Mouse (Mus musculus) gastrocnemius, adult 8-10 months (tissue): ENCODE results near the gene Grrp1. TPM values are rescaled to one million over a fixed set of nuclear protein-coding genes. Genes with fewer than 3 reads are reported as not detected.
"Not testable (repeated sequence)": the region's sequence is repeated elsewhere in the genome, so short reads cannot be mapped to it uniquely, and the experiment has no call there.

Experiments
- DNase-seq, 2 experiments: peaks; one replicate each; pipeline ENCODE4 v3.0.0; 2022; ENCODE audit warnings: low spot score in 2 of 2
- total RNA-seq, 4 experiments: library from RNA; stranded (reverse); gene quantifications; 2 replicates each; pipeline ENCODE4 v1.2.4; 2022

Grrp1 gene
- total RNA-seq, 4 experiments from 2014 or later: 1.7 to 2.5 (median 1.8) TPM

DNA sequence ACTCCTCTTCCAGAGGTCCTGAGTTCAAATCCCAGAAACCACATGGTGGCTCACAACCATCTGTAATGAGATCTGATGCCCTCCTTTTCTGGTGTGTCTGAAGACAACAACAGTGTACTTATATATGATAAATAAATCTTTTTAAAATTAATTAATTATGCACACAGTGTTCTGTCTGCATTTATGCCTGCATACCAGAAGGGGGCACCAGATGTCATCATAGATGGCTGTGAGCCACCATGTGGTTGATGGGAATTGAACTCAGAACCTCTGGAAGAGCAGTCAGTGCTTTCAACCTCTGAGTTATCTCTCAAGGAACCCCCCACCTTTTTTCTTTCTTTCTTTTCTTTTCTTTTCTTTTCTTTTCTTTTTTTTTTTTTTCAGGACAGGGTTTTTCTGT, 15.7 kb upstream of the Grrp1 start:
- DNase-seq: not testable (repeated sequence)

DNA sequence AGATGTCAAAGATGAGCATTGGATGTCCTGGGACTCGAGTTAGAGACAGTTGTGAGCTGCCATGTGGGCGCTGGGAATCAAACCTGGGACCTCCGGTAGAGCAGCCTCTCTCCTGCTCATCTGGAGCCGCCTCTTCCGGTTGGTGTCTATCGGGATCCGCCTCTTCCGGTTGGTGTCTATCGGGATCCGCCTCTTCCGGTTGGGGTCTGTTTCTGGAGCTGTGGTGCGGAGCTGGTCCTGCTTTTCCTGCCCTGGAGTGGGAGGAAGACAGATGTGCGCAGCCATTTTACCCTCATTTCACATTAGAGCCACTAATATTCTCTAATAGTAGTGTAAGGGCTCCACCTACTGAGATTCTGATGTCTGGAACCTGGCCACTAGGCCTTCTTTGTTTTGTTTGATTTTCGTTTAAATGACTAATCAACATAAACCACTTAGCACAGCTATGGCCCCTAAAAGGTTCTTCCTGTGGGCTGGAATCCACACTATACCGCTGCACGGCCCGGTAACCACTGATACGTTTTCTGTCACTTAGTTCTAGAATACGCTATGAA, 14.3 kb upstream of the Grrp1 start:
- no peak for DNase-seq

DNA sequence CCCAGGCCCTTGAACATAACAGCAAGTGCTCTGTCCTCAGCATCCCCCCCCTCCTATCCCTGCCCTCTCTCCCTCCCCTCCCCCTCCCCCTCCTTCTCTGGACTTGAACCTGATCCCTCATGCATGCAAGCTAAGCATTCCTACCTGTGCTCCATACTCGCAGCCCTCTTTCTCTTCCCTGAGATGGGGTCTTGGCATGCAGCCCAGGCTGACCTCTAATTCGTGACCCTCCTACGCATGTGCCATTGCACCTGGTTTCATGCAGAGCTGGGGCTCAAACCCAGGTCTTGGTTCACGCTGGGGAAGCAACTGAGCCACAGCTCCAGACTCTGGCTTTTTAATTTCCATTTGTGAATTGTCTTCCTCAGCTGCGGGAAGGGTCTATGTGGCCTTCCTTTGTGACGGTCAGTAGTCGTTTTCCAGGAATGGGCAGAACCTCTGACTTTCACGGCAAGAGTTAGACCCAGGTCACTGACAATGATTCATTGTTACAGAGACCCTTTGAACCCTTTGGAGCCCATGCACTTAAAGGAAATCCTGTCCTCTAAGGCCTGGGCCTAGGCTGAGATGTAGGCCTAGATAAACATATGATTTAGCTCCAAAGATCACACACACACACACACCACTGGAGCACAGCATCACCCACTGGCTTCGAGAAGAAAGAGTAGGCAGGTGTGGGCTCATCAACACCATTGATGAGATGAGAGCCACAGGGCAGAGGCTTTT, 12.1 kb upstream of the Grrp1 start:
- DNase-seq: no peak

DNA sequence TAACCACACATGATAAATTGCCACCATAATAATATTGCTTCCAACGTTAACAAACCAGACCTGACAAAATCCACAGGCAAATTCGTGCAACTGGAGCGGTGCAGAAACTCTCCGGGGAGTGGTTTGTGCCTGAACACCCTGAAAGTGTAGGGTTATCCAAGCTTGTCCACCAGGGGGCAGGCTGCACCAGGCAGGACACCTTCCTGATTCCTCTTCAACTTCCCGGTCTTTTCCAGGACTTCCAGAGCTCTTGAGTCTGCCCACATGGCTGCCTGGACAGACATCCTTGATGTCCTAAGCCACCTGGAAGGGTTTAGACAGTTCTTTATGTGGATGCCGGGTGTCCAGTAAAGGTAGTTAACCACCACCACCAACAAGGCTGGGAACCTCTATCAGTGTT, 9.3 kb upstream of the Grrp1 start:
- DNase-seq: peak in 1 of 2 experiments; percentile 51

DNA sequence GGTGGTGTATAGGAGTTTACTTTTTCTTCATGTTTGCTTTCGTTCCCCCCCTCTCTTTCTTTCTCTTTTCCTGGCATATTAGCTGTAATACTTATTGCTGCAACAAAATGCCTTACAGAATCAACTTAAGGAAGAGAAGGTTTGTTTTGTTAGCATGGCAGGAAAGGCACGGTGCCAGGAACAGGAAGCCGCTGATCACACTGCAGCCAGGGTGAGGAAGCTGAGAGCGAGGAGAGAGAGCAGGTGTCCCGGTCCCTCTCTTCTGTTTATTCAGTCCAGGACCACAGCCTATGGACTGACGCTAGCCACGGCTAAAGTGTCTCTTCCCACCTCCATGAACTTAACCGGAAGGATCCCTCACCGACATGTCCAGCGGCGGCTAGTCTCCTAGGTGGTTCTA, 4.4 kb upstream of the Grrp1 start:
- no peak for DNase-seq

DNA sequence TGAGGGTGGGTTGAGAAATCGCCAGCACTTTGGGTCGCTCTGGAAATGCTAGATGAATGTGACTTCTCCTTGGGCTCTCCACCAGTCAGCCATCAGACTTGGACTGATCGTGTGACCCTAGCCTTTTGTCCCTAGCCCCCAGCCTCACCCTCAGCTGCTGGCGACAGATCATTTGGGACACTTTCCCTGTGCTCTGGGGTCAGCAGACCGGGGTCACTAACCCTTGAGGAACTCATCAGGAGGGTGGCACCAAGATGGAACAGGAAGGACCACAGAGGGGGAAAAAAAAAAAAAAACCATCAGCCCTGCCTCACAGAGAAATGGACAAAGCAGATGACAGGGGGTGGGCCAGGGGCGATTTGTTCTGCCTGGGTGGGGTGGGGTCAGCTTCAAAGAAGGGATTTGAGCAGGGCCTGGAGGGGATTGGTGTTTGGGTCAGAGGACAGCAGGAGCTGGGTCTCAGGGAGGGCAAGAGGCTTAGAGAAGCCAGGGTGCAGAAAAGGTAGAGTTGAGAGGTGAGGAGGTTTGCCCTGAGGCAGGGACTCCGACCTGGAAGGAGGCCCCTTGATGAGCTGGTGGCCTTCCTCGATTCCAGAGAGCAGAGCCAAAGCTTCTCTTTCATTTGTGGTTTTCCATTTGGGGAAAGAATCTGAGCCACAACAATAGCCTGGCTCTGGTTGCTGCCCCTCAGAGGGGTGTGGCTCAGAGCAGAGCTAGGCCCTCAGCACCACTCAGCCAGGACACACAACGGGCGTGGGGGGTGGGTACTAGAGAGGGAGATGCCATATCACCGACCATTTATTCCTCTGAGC, 3.5 kb upstream of the Grrp1 start:
- no peak for DNase-seq

DNA sequence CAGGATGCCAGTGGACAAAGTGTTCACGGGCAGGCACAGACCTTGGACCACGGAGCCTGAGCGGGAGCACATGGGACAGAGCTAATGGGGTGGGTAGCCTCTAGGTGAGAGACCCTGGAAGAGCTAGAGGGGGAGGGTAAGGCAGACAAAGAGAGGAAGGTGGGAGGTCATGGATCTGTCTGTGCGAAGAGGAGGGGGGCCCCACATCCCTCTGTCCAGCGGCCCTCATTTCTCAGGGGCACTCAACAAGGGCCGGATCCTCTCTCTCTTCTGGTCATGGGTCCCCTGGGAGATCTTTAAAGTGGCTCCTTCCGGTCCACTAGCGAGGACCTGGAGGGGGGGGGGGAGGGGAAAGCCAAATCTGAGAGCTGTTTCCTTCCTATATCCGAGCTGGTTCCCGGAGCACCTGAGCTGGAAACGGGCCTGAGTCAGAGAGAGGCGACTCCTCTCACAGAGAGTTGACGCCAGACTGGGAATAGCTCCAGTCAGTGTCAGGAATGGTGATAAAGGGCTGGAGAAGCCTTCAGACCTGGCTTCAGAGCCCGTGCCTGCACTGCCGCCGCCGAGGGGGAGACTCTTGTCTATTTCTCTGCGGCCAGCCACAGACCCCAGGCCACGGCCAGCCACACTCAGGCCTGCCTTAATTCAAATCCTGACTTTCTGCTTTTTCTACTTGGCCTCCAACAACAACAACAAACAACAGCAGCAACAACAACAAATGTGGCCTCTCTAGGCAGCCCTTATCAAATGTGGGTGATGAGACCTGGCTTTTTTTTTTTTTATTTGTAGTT, 2.7 kb upstream of the Grrp1 start:
- no peak for DNase-seq

DNA sequence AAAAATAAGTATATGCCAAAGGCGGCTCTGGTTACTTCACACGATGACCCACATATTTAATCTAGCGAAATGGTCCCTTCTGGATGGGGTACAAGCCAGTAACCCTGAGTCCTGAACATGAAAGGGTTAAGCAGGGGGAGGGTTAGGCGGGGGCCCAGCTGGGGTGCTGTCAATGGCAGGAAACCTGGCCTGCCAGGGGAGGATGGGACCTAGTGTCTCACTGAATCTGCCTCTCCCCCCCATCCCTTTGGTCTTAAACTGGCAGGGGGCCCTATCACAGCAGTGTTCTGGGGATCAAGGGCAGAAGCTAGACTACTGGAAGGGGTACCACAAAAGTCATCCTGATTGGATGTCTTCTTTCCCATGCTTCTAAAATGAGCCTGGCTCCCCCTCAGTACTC, 1.9 kb upstream of the Grrp1 start:
- no peak for DNase-seq

DNA sequence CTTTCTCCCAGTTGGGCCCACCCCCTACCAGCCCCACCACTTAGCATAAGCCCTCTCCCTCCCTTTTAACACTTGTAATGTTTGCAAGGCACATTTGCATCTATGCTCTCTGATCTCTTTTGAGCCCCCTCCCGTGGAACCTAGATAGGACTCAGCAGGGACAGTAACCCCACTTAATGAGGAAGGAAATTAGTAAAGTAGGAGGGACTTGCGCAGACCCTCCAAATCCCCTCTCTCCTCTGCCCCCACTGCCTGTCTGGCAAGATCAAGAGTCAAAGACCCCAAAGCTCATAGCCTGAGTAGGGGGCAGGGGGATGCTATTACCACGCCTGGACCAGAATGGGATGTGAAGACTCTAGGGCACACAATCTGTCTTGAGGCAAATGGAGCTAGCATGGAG, 929 bp upstream of the Grrp1 start:
- DNase-seq: no peak

DNA sequence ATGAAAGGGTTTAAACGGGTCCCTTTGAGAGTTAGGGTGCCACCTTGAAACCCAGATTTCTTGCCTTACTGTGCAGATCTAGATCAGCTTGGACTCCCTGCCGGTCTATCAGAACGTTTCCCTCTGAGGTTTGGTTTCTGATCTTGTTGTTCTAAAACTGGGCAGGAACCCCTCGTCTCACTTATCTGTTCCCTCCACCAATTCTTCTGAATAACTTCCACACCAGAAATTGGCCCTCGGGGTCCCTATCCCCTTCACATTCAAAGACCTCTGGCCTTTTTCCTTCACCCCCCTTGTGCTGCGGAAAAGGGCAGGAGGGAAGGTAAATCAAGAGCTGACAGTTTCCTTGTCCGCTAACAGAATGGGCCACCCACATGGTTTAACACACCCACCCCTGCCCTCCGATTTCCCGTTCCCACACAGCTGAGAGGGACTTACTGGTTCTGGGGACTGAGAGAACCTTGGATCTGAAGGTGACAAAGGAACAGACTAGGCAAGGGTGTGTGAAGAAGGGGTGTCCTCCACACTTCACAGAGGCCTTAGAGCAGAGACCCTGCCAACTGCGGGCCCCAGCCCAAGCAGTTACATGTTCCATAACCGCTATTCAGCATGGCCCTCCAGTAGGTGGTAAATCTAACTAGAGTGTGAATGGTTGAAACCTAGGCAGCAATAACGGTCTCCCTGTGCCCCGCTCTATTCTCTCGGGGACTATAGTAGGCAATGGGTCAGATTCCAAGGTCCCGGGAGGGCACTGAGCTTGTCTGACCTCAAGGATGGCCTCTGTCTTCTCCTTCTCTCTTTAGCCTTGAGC, 790 bp downstream of the Grrp1 start:
- DNase-seq: no peak

DNA sequence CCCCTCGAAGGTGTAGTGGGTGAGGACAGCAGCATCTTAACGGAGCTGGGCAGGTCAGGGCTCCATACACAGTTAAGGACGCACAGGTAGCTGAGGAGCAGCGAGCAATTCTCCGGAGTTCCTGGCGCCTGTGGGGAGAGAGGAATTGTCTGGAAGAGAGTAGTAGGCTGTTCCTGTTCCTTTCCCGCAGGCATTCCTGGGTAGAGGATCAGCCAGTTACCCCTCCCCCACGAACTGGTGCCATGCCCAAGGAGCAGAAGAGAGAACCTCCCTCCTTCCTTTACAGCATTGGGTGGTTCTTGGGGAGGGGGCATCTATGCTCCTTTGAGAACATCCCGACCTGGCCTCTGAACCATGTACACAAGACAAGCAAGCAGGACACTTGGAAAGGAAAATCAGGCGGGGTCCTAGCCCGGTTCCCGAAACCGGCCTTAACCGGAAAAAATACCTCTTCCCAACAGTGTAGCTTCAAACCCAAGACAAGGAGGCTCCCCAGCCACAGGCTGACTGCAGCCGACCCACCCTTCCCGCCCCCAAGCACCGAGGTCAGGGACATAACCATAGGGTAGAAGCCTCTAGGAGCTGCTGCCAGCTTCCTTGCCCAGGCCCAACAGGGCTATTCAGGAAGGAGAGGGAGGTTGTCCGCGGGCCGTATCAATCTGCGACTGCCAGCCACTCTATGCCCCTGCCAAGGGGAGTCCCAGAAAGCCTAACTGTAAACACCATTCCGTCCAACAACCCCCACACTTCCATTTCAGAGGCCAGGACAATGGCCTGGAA, 1.6 kb downstream of the Grrp1 start:
- no peak for DNase-seq

DNA sequence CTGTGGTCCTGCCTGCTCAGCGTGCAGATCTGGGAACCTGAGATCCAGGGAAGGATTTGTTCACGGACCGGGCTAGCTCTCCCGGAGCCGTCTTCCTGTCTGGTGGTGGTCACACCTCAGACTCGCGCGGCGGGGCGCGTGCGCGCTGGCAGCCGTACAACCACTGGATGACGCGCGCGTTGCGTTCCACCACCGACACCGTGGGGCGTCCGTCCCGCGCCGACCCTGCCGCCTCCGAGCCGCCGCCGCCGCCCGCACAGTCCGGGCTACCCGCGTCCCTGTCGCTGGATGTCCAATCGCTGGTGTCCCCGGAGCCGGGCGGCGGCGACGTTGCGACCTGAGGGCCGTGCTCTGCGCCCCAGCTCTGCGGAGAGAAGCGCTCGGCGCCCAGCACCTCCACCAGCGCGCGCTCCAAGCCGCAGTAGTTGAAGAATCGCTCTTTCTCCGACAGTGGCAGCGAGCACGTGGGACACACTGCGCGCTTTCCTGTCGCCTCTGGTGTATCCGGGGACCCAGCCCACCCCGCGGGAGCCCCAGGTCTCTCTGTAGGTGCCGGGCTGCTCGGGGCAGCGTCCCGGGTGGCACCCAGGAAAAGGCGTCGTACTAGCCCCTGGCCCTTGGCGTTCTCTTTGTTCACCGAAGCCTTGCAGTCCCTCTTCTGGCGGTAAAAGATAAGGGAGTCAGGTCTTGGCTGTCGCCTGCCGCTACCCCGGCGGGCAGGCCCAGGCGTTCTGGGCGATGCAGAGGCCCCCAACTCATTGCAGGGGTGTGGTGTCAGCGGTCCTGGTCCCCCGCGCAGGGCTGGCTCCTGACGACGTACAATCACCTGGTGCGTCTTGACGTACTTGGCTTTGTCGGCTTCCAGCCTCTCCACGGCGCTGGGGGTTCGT, 2.4 kb downstream of the Grrp1 start:
- no peak for DNase-seq

DNA sequence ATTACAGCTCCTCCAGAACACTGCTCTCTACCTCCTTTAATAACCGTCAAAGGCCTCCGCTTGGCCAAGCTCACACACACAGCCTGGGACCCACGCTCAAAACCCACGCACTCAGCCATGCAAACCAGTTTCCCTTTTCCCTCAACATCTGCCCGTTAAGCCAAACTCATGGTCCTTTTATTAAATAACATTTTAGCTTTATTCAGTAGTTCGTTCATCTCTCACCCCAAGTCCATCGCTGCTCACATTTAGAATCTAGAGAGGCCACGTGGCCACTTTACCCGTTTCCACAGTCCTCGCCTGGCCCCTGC, 3.0 kb downstream of the Grrp1 start:
- DNase-seq: no peak

DNA sequence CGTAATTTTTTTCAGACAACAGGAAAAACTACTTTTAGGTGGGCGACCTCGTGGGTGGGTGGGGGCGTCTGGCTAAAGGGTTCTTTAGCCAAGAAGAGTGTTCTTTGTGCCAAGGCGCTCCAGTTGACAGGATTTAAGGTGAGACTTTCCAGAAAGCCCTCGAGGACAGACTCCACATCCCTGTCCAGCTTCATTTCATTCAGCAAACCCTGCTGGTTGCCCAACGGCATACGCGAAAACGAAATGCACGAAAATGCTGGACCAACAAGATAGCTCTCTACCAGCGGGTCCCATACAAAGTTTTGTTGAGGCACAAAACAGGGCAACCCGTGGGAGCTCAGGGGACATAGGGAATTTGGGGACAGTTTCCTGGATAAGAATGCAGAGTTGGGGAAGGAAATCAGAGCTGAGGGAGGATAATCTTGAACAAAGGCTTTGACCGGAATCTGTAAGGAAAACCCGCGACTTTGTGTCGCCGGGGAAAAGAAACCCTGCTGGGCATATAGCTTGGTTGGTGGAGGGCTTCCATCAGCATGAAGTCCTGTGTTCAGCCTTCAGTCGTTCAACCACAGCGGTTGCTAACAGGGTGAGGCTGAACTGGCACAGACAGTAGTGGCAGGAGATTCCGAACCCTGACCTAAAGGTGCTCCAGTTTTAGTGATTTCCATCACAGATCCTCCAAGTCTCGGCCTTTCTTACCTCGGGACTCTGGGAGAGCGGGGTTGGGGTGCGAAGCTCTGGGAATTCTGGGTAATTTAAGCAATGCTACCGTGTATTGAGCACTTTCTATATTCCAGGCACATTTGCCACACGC, 3.6 kb downstream of the Grrp1 start:
- DNase-seq: no peak

DNA sequence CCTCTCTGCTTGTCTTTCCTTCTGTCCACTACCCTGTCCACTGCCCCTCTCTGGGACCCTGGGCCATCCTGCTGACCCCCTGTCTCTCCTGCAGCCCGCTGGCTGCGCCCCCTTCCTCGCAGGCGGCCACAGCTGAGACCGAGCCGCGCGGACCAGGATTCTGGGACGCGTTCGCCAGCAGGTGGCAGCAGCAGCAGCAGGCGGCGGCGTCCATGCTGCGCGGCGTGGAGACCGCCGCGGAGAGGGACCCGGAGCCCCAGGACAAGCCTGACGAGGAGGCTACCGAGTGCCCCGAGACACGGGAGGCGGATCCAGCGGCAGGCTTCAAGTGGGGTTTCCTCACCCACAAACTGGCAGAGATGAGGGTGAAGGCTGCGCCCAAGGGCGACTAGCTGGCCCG, 4.3 kb downstream of the Grrp1 start:
- DNase-seq: peak in 1 of 2 experiments; percentile 56

DNA sequence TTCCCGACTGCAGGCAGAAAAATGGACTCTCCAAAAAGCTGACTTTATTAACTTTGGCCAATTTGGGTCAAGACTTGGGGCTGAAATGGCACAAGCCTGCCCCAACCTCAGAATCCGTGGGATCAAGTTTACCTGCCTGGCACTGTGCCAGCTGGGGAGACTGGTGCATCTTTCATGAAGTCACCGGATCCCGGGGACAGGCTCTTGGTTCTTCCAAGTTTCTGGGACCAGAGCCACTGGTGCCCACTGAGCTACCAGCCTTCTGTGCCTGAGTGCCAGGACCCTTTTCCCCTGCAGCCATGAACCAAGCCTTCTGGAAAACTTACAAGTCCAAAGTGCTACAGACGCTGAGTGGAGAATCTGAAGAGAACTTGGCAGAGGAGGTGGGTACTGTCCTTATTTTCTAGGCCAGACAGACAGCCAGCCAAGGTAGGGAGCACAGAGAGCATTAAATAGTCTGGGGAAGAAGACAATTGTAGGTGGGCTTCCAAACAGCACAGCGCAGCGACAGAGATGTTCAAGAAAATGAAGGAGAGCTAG, 7.1 kb downstream of the Grrp1 start, which contains the start of gene Gm30191:
TSS of gene Gm30191 (plus strand) at position 217 of the 540 bp plus-strand sequence.
- no peak for DNase-seq

DNA sequence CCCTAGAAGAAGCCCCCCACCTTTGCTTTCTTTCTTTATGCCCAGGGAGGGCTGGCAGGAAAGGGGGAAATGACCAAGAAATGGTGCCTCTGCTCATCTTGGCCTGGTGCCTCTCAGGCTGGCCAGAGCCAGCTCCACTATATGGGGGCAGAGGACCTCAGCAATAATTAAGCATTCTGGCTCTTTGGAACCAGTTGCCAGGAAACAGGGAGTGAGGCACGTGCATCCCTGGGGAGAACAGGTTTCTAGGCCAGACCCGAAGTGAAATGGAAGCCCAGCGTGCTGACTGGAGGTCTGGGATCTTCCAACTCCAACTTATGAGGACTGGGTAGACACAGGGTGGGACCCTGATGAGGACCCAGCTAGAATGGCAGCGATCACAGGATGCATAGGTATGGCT, 7.7 kb downstream of the Grrp1 start:
- no peak for DNase-seq
